Mouse (Mus musculus): Measurements from ENCODE around the gene Zbtb5.

DNA sequence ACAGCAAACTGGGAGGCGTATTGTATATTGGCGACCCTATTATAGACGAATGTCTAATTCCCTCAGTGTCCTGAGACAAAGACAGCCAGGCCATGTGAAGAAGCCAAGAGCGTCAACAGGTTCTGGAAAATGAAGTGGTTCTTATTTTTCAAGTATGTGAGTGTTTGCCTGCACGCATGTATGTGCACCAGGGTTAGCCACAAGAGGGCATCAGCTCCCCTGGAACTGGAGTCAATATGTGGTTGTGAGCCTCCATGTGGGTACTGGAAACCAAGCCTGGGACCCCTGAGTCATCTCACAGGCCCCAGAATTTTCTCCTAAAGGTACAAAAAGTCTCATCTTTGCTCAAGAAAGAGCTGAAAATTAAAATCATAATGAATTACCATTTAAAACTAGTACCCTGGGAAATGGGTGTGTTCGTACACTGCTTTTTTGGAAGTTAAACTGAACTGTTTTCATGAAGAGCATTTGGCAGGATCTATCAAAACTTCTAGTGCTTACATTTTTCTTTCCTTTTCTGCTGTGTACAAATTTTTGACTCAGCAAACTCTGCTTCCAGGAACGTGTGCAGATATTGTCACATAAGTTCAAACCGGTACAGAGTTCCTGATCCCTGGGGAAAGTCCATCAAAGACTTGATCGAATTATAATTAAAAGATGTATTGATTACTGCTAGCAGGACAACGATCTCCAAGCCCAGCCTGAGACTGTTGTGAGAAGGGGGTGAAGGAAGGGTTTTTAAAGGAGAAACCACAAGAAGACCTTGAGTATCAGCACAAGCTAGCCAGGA is 35.1 kb downstream of the Zbtb5 start:
- peak; percentile 36; the same call in 1 of the 2 replicates for TF ChIP-seq CTCF (IDR thresholded peaks at IDR 0.05; ENCODE audit: low read depth, low read length)
- TF ChIP-seq POLR2A (IDR thresholded peaks at IDR 0.05; ENCODE audit: extremely low read depth, insufficient read depth, low read length) = no peak

All from liver, adult 2 months (tissue).